Mouse (Mus musculus) monocyte, adult 2 months (primary cell): ENCODE measurements around the gene Tfdp2.
"Not testable (repeated sequence)": the region's sequence is repeated elsewhere in the genome, so short reads cannot be mapped to it uniquely, and the experiment has no call there.

Experiments
- DNase-seq, 2 experiments: peaks; one replicate each; pipeline ENCODE4 v3.0.0; 2022; ENCODE audit warnings: low spot score in 2 of 2, low read depth in 1 of 2

The Tfdp2 gene

DNA sequence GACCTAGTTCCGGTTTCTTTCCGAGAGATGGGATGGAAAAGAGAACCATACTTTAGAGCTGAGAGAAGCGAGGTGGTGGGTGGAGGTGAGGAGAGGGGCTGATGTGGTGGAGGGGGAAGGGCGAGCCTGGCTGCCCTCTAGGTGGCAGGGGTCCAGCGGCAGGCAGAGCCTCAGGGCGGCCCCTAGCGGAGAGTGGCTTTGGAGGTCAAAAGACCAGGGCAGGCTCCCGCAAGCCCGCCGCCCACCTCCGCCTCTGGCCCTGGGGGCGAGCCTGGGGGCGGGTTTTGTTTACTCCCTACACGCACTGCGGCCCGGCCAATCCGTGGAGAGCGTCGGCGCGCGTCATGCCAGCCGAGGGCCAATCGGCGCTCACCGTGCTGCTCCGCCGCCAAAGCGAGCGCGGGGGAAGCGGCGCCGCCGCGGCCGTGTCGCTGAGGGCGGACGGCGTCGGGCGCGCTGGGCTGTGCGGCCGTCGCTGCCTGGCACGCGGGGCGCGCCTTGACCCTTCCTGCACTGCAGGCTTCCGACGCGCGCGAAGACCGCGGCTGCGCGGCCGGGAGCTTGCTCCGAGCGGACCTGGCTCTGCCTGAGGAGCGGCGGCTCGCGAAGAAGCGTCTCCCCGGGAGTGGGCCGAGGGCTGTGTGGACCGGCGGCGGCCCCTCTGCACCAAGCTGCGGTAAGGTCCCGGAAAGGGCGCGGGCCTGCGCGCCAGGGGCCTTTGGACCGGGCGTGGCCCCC is at the start of gene Tfdp2:
Gene Tfdp2, plus strand, starts transcription at position 391 of the 738 bp plus-strand sequence.
- peak; percentile 35 to 53 for DNase-seq

DNA sequence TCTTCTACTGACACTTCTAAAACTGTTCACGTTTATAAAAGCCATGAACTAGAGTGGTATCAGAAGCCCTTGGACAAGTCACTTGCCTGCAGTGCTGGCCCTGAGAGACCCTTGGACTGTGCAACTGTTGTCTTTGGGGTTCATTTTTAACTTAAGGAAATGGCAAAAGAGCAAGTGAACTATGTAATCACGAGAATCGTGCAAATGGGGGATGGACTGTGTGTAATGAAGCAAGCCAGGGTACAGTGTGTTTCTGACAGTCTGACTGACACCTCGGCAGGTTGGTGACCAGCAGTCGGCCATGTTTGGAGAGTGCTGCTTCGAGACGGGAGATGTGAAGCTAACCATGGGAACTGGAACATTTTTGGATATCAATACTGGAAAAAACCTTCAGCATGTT is 43.3 kb upstream of the Tfdp2 start:
- DNase-seq: no peak

DNA sequence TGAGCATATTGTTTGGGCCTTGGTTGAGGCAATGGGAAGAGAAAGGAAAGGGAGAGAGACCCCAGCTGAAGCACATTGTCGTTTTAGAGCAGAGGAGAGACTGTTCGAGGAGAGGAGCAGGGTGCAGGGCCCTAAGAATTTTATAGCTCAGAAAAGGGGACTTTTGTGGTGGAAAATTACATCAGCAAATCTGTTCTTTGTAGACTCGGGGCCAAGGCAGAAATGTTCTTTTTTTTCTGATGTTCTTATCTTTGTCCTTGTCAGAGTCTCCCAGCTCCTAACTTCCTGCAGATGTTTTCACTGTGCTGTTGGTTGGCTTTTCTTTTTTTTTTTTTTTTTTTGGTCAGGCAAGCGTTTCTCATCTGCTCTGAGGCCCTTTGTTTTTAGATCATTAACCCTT is 37.6 kb upstream of the Tfdp2 start:
- DNase-seq: no peak

DNA sequence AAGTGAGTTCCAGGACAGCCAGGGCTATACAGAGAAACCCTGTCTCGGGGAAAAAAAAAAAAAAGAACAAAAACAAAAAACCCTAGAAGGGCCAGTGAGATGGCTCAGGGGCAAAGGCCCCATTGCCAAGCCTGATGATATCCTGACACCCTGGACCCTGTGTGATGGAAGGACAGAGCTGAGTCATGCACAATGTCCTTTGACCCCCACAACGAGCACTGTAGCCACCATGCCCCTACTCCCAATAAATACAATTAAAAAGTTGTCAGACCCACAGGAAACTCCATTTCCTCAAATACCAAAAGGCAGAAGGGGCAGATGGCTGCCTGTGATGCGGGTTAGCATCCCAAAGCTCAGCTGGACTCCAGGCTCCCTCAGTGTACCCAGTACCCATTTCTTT is 37.0 kb upstream of the Tfdp2 start:
- no peak for DNase-seq

DNA sequence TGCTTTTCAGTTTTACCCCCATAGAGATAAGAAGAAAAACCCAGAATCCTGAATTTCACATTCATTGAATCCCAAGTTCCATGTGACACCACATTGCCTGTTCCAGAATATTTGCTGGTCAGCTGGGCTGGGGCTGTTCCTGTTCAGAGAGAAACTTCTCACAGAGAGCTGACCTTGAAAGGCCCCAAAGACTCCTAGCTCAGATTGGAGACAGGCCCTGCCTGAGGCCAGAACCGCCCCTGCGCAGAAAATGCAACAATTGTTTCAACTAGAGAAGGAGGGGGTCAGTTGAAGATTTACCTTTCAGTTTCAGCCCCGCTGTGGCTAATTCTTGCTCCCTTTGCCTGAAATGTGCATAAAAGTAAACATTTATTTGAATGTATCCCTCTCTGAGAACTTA is 35.3 kb upstream of the Tfdp2 start:
- DNase-seq: no peak

DNA sequence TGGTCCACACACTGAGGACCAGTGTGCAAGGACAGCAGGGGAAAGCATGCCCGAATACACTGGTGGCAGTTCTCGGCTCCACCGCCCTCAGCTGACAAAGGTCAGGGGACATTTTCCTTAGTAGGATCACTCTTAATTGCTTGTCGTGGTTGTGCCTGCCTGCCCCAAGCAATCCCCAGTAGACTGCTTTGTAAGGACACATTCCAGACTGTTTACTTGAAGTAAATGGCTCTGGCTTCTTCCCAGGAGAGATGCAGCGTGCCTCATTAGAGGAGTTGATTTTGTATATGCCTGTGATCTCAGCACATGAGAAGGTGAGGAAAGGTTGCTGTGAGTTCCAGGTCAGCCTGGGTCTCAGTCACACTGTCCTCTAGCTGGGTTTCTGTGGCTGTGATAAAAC is 33.7 kb upstream of the Tfdp2 start:
- no peak for DNase-seq

DNA sequence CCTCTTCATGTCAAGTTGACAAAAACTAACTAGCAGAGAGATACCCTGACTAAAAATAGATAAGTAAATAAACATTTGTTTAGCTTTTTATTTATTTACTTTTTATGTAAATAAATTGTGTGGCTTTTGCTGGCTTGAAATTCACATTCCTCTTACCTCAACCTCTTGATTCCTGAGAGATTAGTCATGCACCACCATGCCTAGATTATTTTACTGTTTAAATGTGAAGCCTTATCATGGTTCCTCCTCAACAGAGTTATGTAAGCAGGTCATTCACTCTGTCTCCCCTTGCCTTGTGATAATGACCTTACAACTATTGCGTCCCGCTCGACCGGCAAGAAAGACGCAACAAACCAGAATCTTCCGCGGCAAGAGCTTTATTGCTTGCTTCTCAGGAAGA is 32.6 kb upstream of the Tfdp2 start:
- no peak for DNase-seq

DNA sequence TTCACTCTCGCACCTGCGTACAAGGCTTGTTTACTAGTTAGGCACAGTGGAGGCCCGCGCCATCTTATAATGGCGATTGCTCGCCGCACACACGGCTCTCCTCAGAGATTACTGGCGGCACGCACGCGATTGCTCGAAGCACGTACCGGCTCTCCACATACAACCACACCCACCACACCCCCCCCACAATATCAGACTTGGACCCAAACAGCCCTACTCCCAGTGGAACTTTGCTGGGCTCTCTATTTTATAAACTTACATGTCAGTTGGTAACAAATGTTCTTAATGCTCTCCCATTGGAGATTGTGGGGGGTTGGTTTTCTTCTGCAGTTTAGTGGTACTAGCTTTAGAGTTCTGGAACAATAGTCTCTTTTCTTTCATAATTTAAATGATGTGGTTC is 32.1 kb upstream of the Tfdp2 start:
- not testable (repeated sequence) for DNase-seq

DNA sequence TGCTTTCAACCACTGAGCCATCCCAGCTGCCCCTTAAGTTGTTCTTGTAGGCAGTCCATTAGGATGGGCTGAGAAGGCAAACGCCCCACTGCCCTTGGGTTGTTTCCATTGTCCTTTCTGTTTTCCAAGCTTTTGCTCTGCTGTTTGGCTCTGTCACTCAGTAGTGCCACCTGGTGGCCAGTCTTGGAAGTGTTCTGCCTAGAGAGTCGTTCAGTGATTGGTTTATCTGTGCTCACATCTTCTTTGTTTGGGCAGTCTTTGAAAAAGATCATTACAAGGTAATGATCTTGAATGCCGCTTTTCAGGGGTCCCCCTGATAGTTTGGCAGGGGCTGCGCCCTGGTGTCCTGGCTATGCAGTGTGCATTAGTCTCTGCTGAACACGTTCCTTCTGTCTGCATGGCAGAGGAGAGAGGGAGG is 28.9 kb upstream of the Tfdp2 start:
- peak in 1 of 2 experiments; percentile 37 for DNase-seq

DNA sequence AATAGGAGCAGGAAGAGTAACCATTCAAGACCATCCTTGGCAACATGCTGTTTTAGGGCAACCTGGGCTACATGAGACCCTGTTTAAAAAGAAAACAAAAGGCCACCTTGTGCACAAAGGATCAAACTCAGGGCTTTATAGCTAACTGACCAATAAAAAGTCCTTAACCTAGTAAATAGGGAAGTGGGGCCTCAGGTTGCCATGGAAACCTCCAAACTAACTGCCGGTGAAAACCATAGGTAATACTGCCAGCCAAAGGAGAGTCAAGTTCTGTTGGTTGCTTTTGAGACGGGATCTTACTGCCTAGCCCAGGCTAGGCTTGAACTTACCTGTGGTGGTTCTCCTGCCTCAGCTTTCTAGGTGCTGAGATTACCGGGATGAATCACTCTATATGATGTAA is 25.5 kb upstream of the Tfdp2 start:
- no peak for DNase-seq

DNA sequence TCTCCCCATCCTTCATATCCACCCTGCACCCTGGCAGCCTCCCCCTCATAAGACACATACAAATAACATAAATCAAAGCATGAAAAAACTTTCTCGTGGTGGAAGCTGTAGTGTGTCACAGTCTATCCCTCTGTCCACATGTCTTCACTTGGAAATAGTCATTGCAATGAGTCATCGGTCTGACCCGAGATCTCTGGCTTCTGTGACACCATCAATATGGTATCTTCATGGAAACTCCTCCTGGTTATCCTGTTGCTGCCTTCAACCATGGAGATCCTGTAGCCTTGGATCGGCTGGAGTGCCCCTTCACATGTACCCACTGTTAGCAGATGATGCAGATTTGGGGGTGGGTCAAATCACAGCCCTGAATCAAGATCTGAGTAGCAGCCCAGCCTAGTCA is 11.2 kb upstream of the Tfdp2 start:
- no peak for DNase-seq

DNA sequence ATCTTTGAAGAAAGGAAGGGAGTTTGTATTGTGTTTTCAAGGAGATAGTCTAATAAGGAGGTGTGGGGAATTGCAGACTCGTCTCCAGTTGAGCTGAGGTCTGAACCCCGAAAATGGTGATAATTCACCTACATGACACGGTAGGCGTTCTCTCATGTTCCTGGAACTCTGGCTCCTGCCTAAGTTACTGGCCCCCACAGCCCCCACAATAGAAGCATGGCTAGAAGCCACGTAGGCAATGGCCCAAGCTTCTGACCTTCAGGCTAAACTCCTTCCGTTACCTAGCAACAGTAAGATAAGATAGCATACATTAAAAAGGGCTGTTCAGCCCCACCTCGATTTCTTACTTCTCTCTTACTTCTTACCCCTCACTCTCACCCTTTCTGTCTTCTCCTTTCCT is 9.4 kb upstream of the Tfdp2 start:
- DNase-seq: no peak

DNA sequence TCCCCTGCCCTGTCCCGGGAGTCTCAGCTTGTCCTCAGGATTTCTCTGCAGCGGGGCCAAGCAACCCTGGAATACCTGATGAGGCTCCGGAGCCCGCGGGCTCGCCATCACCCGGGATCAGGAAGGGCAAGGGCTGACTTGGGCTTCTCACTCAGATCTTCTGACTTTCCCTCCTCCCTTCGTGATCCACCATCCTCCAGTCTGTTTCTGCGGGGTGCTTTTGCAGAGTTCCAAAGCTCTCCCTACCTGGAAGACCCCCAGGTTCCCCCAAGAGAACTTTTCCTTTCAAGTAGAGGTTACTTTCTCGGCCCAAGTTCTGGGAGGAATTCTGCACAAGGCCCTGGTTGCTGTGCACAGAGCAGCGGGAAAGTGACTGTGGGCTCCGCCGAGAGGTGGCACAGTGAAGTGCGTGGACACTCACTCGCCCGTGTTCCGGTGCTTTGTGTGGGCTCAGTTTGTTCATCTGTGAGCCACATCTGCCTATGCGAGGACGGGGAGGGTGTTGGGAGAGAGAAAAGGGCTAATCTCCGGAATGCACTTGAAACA is 634 bp downstream of the Tfdp2 start:
- peak in 1 of 2 experiments; percentile 15 for DNase-seq

DNA sequence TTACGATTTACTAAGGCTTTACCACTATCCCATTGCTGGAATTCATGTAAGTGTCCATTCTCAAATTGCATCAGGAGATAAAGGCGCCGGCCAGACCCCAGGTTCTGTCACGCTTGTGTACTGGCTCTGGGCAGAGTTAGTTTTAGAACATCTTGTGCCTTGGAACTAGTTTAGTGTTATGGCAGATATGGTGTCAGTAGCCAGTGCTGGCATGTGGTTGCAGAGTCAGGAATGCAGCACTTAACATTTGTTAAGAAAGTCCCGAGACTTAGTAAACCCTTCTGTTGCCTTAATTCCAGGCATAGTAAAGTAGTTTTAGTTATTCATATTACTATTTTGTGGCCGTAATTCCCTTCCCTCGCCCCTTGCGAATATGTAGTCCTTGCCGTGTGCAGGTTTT is 1.7 kb downstream of the Tfdp2 start:
- DNase-seq: no peak

DNA sequence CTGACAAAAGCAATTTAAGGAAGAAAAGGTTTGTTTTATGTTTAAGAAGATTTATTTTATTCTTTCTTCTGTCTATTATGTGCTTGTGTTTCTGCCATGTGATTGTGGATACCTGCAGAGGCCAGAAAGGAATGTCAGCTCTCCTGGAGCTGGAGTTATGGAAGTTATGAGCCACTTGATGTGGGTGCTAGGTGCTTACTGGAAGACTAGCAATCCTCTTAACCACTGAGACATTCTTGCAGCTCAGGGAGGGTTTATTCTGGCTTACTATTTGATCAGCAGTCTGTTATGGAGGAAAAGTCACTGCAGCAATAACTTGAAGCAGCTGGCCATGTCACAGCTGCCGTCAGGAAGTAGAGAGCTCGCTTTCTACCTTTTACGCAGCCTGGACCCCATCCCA is 7.6 kb downstream of the Tfdp2 start:
- DNase-seq: no peak

DNA sequence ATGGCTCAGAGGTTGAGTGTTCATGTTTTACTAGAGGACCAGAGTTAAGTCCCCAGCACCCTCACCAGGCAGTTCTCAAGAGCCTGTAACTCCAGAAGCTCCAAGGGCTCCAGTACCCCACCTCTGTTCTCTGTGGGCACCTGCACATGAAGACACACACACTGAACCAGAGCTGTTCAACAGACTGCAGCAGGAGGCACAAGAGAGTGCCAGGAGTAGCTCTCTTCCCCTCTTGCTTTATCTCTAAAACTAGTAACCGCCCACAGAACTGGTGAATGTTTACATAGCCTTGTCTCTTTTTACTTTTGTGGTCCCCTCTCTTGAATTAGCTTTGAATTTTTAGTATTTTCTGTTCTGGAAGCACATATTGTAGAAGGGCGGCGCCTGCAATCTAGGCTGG is 11.4 kb downstream of the Tfdp2 start:
- DNase-seq: no peak

DNA sequence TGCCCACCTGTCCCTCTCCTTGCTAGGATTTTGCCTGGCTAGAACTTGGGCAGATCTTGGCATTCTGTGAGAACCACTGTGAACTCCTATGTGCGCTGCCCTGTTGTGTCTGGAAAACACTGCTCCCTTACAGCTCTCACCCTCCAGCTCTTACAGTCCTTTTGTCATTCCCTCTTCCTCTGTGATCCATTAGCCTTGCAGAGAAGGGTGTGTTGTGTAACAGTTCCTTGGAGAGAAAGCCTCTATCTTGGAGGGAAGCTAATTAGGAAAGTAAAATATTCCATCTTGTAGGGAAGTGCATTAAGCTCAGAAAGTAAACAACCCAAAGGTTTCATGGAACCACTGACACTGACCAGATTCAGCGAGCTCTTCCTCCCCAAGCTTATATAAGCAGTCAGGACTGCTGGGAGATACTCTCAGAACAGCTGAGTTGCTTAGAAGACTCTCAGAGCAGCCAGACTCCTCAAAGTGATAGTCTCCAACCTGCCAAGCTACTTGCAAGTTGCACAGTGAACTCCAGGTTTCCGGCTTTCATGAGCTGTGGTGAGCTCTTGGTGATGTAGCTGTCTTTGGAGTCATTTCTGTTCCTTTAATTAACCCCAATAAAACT is 17.1 kb downstream of the Tfdp2 start:
- DNase-seq: no peak

DNA sequence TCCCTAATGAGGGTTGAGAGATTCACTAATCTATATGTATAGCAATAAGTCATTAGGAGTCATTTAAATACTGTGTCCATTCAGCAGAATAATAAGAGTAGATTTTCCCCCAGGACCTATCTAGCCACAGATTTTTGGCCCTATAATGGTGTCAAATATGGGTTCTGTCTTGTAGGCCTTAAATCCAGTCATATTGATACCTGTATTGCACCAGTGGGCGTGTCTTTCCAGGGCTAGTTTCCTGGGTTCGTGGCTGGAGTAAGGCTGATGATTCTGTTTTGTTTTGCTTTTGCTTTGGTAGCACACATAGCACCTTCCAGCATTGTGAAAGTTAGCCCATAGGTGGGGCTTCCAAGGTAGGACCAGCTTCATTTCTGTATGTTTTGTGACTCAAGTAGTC is 18.1 kb downstream of the Tfdp2 start:
- no peak for DNase-seq

DNA sequence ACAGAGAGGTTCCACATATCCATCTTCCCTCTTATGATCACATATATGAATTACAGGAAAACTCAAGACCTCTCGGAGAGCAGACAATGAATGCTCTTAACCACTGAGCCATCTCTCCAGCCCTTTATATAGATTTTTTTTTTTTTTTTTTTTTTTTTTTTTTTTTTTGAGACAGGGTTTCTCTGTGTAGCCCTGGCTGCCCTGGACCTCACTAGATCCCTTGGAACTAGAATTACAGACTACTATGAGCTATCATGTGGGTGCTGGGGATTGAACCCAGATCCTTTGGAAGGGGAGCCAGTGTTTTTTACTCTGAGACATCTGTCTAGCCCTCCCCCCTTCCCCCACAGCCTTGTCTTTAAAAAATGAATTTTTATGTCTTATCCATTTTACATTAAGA is 21.2 kb downstream of the Tfdp2 start:
- no peak for DNase-seq

DNA sequence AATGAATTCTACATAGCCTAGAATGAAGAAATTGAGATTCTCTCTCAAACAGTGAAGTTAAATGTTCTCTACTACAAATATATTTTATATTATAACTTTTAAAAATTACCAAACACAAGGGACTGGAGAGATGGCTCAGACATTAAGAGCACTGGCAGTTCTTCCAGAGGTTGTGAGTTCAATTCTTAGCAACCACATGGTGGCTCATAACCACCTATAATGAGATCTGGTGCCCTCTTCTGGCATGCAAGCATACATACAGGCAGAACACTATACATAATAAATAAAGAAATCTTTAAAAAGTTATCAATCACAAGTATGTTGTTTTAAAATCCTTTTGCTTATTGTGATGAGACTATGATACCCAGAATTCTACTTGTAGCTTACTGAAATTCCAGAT is 21.7 kb downstream of the Tfdp2 start:
- DNase-seq: no peak

DNA sequence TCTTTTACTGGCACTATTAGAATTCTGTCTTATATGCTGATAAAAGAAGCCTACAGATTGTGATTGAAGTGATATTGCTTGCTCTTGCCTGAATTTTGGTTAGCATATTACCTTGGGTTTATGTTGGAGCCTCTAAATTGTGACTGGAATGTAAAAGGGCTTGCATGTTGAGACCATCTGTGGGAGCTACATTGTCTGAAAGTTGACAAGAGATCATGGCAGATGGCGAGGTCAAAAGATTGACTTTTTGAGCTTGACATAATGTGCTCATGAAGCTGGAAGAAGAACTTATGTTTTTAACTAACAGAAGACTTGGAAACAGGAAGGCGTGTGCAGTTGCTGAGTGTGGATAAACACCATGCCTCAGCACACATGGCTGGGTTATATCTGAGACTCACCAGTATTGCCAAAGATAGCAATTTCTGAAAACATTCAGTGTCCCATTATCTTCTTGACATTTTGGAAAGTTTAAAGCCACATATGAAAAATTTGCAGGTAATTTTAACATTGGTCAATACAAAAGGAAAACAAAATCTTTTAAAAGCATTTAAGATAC is 23.1 kb downstream of the Tfdp2 start:
- DNase-seq: no peak

DNA sequence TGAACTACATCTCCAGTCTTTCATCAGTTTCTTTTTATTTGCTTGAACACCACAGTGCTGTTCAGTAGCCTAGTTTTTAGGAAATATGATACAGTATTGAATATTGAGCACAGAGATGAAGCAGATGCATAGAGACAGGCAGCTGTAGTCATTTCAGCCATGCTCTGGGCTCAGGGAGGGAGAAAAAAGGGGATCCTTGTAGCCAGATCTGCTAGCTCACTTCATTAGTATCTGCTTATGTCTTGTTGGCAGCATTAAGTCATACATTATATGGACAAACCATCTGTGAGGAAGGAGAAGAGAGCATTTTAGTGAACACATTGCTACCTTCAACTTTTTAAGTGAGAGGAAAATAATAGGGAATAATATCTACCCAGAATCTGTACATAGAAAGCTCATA is 24.3 kb downstream of the Tfdp2 start:
- DNase-seq: no peak

DNA sequence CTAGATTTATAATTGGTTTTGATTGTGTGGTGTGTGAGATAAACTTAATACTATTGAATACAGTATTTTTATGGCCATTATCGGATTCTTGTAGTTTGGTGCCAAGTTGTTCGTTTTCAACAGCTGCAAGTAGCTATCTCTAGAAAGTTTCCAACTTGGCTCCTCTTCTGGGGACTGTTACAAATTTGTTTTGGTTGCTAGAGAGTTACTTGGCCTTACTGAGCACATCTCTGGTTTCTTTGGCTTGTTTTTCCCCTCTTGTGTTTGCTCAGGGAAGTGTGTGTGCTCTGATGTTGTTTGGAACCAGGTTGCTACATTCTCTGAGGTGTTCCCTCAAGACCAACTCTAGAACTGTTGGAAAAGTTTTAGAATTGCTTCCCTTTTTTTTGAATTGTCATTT is 27.2 kb downstream of the Tfdp2 start:
- DNase-seq: no peak
